In the genomic region with DNA sequence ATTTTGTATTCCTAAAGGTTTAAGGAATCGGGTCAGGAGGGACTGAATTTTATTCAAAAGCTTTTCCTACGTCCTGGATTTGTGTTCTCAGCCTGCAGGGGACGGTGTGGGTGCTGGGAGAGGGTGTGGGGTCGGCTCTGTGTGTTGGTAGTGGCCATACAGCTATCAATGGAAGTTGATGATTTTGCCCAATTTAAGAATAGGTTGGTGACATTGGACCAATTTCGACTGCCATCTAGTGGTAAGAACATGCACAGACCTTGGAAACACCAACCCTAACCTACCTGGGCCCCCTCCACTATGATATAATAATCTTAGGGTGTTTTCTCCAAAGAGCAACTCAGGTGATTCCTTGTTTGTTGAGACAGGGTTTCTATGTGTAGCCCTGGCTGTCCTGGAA, we compare ENCODE assay signal across 8 mouse cellular contexts. TPM values are rescaled to one million over a fixed set of nuclear protein-coding genes. Genes with fewer than 3 reads are reported as not detected.
DNase-seq lines count a peak whose midpoint lies in the region; ATAC-seq and TF ChIP-seq lines count a peak whose summit lies in the region.

No protein-coding gene starts in this region.

- no peak for DNase-seq in cerebellum, adult 9-11 months
- DNase-seq in layer of hippocampus, adult 2 months (ENCODE audit: low spot score in 2 of 2) = peak in 1 of 2 experiments; percentile 49
- no peak for DNase-seq in layer of hippocampus, postnatal 36 days
- peak; percentile 73 for DNase-seq in ES-CJ7 (ENCODE audit: low read depth, low spot score)
- DNase-seq in embryo, embryonic 11 days = peak; percentile 63
- peak; percentile 44 for DNase-seq in lung, postnatal 25 days (ENCODE audit: low spot score)
- no peak for DNase-seq in adrenal gland, postnatal 4 days (ENCODE audit: low spot score in 2 of 2)

- H3K27ac ChIP-seq in layer of hippocampus, adult 2 months = no peak overlapping the region

- peak; percentile 84 for TF ChIP-seq CTCF in layer of hippocampus, adult 2 months (conservative IDR thresholded peaks at IDR 0.05)

- H3K4me3 ChIP-seq in layer of hippocampus, adult 2 months = no peak overlapping the region

- peak; percentile 68; the same call in 1 of the 2 replicates for ATAC-seq in cerebellum, adult (ENCODE audit: insufficient number of reproducible peaks, low FRiP score, low TSS enrichment)

RNA-seq across cellular contexts. Expression of a gene that starts 12.3 kb away (rescaled TPM):
- total RNA-seq in layer of hippocampus, adult 2 months (2021) = 10 to 100 TPM; 23.3 to 24.2 TPM
- 10 to 100 TPM; 22.5 to 22.8 TPM for total RNA-seq in layer of hippocampus, postnatal 36 days (2021)
- 10 to 100 TPM; 26.3 to 28.7 TPM for total RNA-seq in adrenal gland, postnatal 4 days (2021)

RNA-seq across cellular contexts. Expression of a gene that starts 44.0 kb away (rescaled TPM):
- total RNA-seq in layer of hippocampus, adult 2 months (2021) = 10 to 100 TPM; 10.6 to 14.3 TPM
- 10 to 100 TPM; 10.9 to 12.7 TPM for total RNA-seq in layer of hippocampus, postnatal 36 days (2021)
- 10 to 100 TPM; 10.1 to 10.8 TPM for total RNA-seq in adrenal gland, postnatal 4 days (2021)

RNA-seq across cellular contexts. Expression of a gene that starts 54.7 kb away (rescaled TPM):
- 10 to 100 TPM; 35.4 to 36.3 TPM for total RNA-seq in layer of hippocampus, adult 2 months (2021)
- total RNA-seq in layer of hippocampus, postnatal 36 days (2021) = 10 to 100 TPM; 32.3 to 34.8 TPM
- 10 to 100 TPM; 49.6 to 57.4 TPM for total RNA-seq in adrenal gland, postnatal 4 days (2021)

Comparison
In these comparisons a context has a peak if more than half of its experiments do, and no peak if none do; other contexts are left out.
1. DNase-seq: peak in ES-CJ7 (single experiment), embryo, embryonic 11 days (single experiment) and lung, postnatal 25 days (single experiment); none in cerebellum, adult 9-11 months (single experiment), layer of hippocampus, postnatal 36 days (0 of 2) and adrenal gland, postnatal 4 days (0 of 2).